Mouse (Mus musculus): ENCODE results near the gene Kctd21.

DNA sequence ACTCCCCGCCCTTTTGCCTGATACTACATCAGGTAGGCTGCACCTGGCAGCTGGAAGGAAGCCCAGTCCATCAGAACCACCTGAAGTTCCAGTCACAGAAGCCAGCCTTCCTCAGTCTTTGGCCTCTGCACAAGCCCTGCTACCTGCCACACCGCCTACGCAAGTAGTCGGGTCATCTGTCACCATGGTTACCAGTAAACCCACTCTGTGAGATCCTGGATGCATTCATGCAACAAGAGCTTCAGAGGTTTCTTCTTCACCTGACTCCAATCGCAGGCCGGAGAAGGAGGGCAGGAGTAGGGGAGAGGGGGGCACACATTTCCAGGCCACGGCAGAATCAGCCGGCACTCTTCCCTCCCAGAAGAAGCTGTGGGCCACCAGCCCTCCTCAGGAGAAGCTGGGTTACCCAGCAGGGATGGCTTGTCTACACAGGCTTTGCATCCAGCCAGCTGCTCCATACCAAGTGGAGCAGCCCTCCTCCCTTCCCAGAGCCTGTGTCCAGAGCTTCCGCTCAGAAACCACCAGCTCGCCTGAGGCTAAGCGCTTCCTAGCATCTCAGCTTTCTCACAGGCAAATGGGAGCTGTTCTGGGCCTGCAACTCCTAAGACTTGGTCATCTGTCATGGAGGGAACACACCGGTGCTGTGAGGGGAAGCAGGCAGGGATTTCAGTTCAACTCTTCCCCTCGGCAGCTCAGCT, 3.1 kb upstream of the Kctd21 start:
- TF ChIP-seq CTCF (IDR thresholded peaks at IDR 0.05) (no peak), EP300 (IDR thresholded peaks at IDR 0.05) (no peak)
